Mouse (Mus musculus): ENCODE measurements around the gene Matn4.
A peak's percentile ranks its signal among the peaks of the same experiment; 100 is the strongest.

GRCm38 (mm10) chr2:164358373-164358772 is 46.6 kb downstream of the Matn4 start:
- TF ChIP-seq CTCF (conservative IDR thresholded peaks at IDR 0.05; ENCODE audit: insufficient read depth, insufficient read length, low read depth, low read length), result peak; percentile 38
- no peak for TF ChIP-seq POLR2A (IDR thresholded peaks at IDR 0.05; ENCODE audit: low read depth, low read length)

Data from kidney, adult 2 months (tissue).